Mouse (Mus musculus): Measurements from ENCODE around the gene Sema4b.
A peak's percentile ranks its signal among the peaks of the same experiment; 100 is the strongest.

Sema4b gene

GRCm38 (mm10) chr7:80268897-80269750 lies 82.5 kb downstream of the Sema4b start, which contains the start of gene Vps33b:
Vps33b (plus strand) TSS chr7:80269649.
- peak; percentile 96 for DNase-seq (ENCODE audit: low spot score)

GRCm38 (mm10) chr7:80269751-80270255 lies 83.2 kb downstream of the Sema4b start:
- no peak for DNase-seq (ENCODE audit: low spot score)

GRCm38 (mm10) chr7:80273456-80273855 lies 86.8 kb downstream of the Sema4b start:
- DNase-seq (ENCODE audit: low spot score) = no peak

Data from layer of hippocampus, adult 11-12 months (tissue).